Mouse (Mus musculus) frontal cortex, adult (tissue): ENCODE measurements around the gene Atp11b.
A peak's percentile ranks its signal among the peaks of the same experiment; 100 is the strongest.

Source experiments
- ATAC-seq: cut with Nextera tagmentation; 2 replicates; pipeline ENCODE4 v1.9.2; 2017; ENCODE audit warnings: mild to moderate bottlenecking, moderate library complexity, mixed read lengths; ENCODE audit not compliant: low TSS enrichment

Atp11b gene

GRCm38 (mm10) chr3:35764637-35765617, 11.0 kb downstream of the Atp11b start:
- peak; percentile 69 for ATAC-seq

- ATAC-seq, result no peak
Observed at GRCm38 (mm10) chr3:35779748-35780147, 25.8 kb downstream of the Atp11b start.

GRCm38 (mm10) chr3:35802040-35802439, 48.1 kb downstream of the Atp11b start:
- ATAC-seq, result no peak

- ATAC-seq, result no peak
Observed at GRCm38 (mm10) chr3:35819887-35820286, 66.0 kb downstream of the Atp11b start.

- ATAC-seq, result no peak
Observed at GRCm38 (mm10) chr3:35822036-35822435, 68.1 kb downstream of the Atp11b start.

- no peak for ATAC-seq
Observed at GRCm38 (mm10) chr3:35849326-35849725, 95.4 kb downstream of the Atp11b start.

GRCm38 (mm10) chr3:35883267-35883666, 129.4 kb downstream of the Atp11b start:
- ATAC-seq, result no peak

GRCm38 (mm10) chr3:35889531-35889930, 135.6 kb downstream of the Atp11b start:
- ATAC-seq, result no peak

GRCm38 (mm10) chr3:35891123-35891522, 137.2 kb downstream of the Atp11b start:
- ATAC-seq, result no peak

GRCm38 (mm10) chr3:35893156-35893555, 139.2 kb downstream of the Atp11b start:
- ATAC-seq, result no peak

GRCm38 (mm10) chr3:35897900-35898299, 144.0 kb downstream of the Atp11b start:
- ATAC-seq, result no peak

GRCm38 (mm10) chr3:35899109-35899508, 145.2 kb downstream of the Atp11b start:
- ATAC-seq, result no peak

GRCm38 (mm10) chr3:35900555-35901204, 146.8 kb downstream of the Atp11b start:
- ATAC-seq, result no peak
